Mouse (Mus musculus): ENCODE data around the gene Inhbe. TPM values are rescaled to one million over a fixed set of nuclear protein-coding genes. Genes with fewer than 3 reads are reported as not detected.

Inhbe gene
- total and polyA plus RNA-seq, 3 experiments: 0.01 to 0.11 TPM; not detected in 1

DNA sequence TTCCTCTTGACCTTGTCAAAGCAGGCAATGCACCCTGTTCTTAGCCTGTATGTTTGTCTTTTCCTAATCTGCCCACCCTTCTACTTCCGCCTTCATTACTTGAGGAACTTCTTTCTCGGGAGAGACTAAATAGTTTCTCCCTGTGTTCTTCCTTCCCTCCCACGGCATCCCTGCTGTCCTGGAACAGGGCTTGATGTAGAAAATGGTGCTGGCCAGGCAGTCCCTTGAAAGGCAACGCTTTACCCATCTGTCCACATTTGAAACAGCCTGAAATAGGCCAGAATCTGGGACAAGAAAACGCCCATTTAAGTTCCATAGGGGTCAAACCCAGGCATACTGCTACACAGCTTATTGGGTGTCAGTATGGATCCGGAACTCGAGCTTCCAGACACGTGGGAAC lies 4.4 kb downstream of the Inhbe start:
- Histone ChIP-seq H3K4me3 (ENCODE audit: low read depth, low read length) (no peak overlapping the region), H3K27me3 (ENCODE audit: insufficient read depth, low read length) (peaks cover 47% of the 10 kb centered on the region), H3K4me1 (ENCODE audit: insufficient read depth, low read depth, low read length) (peaks cover 17% of the 10 kb centered on the region), H3K9me3 (replicated peaks) (peaks cover 4% of the 10 kb centered on the region), H3K36me3 (replicated peaks) (no peaks in the 10 kb centered on the region)
- ATAC-seq (ENCODE audit: extremely low read depth, insufficient number of reproducible peaks, low FRiP score, poor library complexity, severe bottlenecking) (no peak), DNase-seq (ENCODE audit: low spot score) (no peak)
- TF ChIP-seq GATA1 (IDR thresholded peaks at IDR 0.05; ENCODE audit: borderline replicate concordance, low read length): no peak

DNA sequence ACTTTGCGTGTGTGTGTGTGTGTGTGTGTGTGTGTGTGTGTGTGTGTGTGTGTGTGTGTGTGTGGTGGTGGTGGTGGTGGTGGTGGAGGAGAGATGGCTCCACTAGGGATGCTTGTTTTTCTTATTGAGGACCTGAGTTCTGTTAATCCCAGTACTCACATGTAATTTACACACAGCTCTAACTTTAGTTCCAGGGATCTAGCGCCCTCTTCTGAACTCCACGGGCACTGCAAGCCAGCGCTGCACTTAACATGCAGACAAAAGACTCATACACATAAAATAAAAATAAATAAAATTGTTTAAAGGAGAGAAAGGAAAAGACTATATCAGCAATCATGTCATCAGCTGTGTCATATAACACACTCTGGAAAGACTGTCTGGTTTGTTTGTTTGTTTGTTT lies 5.3 kb downstream of the Inhbe start:
- H3K36me3 ChIP-seq (replicated peaks): no peaks in the 10 kb centered on the region
- ATAC-seq (ENCODE audit: extremely low read depth, insufficient number of reproducible peaks, low FRiP score, poor library complexity, severe bottlenecking): no peak

DNA sequence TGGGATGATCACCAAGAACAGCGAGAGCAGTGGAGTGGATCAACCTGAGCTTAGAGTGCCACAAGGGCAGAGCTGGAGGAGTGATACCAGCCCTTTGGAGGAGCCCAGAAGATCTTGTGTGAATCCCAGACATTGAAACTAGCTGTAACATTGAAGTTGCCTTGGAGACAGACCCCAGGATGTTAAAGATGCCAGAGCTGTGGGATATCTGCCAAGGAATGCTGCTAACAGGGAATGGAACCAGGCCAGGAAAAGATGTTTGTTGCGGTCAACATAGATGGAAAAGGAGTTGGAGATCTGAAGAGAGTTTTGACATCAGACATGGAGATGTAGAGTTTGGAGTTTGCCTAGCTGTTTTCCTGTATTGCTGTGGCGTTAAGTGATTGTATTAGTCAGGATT lies 8.0 kb downstream of the Inhbe start:
- TF ChIP-seq POLR2AphosphoS5 (IDR thresholded peaks at IDR 0.05; ENCODE audit: insufficient replicate concordance, low read depth, low read length): no peak
- Histone ChIP-seq H3K9me3 (replicated peaks) (peaks cover 6% of the 10 kb centered on the region), H3K4me3 (ENCODE audit: low read depth, low read length) (no peak overlapping the region), H3K27me3 (ENCODE audit: insufficient read depth, low read length) (peaks cover 35% of the 10 kb centered on the region), H3K36me3 (replicated peaks) (no peaks in the 10 kb centered on the region), H3K4me1 (ENCODE audit: insufficient read depth, low read depth, low read length) (peaks cover 33% of the 10 kb centered on the region)
- ATAC-seq (ENCODE audit: extremely low read depth, insufficient number of reproducible peaks, low FRiP score, poor library complexity, severe bottlenecking) (no peak), DNase-seq (ENCODE audit: low spot score) (no peak)

More for the DNA sequence above, 5.3 kb downstream of the Inhbe start:
- peaks cover 6% of the 10 kb centered on the region for H3K9me3 ChIP-seq (replicated peaks)
- no peak overlapping the region for H3K4me3 ChIP-seq (ENCODE audit: low read depth, low read length)
- H3K27me3 ChIP-seq (ENCODE audit: insufficient read depth, low read length): peaks cover 45% of the 10 kb centered on the region
- TF ChIP-seq CTCF (IDR thresholded peaks at IDR 0.05; ENCODE audit: low read depth, low read length): peak; percentile 33; the same call in 1 of the 2 replicates
- TF ChIP-seq TAL1 (conservative IDR thresholded peaks at IDR 0.05; ENCODE audit: low read depth, low read length): no peak
- no peak for DNase-seq (ENCODE audit: low spot score)
- H3K4me1 ChIP-seq (ENCODE audit: insufficient read depth, low read depth, low read length): peaks cover 17% of the 10 kb centered on the region

DNA sequence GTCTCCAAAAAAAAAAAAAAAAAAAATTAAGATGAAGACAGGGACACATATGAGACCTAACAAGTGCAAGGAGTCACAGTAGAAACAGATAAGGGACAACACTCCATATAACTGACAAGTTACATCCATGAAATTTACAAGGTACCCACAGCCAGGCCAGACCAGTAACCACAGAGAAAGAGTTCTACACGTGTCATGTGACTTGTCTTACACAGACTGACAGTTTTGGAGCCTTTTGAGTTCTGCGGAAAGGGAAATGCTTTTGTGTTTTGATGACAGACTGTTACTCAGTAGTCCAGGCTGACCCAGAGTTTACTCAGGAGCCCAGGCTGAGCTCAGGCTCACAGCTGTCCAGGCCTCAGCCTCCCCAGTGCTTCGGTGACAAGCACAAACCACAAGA lies 11.2 kb downstream of the Inhbe start:
- no peak for TF ChIP-seq TAL1 (conservative IDR thresholded peaks at IDR 0.05; ENCODE audit: low read depth, low read length)
- no peak for TF ChIP-seq GATA2 (IDR thresholded peaks at IDR 0.05; ENCODE audit: borderline replicate concordance, low read depth, low read length)
- TF ChIP-seq POLR2AphosphoS5 (IDR thresholded peaks at IDR 0.05; ENCODE audit: insufficient replicate concordance, low read depth, low read length): no peak
- TF ChIP-seq GATA1 (IDR thresholded peaks at IDR 0.05; ENCODE audit: borderline replicate concordance, low read length): no peak
- no peak for TF ChIP-seq CTCF (IDR thresholded peaks at IDR 0.05; ENCODE audit: low read depth, low read length)
- ATAC-seq (ENCODE audit: extremely low read depth, insufficient number of reproducible peaks, low FRiP score, poor library complexity, severe bottlenecking) (no peak), DNase-seq (ENCODE audit: low spot score) (no peak)
- Histone ChIP-seq H3K36me3 (replicated peaks) (no peaks in the 10 kb centered on the region), H3K4me1 (ENCODE audit: insufficient read depth, low read depth, low read length) (peaks cover 53% of the 10 kb centered on the region), H3K9me3 (replicated peaks) (peaks cover 6% of the 10 kb centered on the region), H3K4me3 (ENCODE audit: low read depth, low read length) (no peak overlapping the region), H3K27me3 (ENCODE audit: insufficient read depth, low read length) (peaks cover 42% of the 10 kb centered on the region)

DNA sequence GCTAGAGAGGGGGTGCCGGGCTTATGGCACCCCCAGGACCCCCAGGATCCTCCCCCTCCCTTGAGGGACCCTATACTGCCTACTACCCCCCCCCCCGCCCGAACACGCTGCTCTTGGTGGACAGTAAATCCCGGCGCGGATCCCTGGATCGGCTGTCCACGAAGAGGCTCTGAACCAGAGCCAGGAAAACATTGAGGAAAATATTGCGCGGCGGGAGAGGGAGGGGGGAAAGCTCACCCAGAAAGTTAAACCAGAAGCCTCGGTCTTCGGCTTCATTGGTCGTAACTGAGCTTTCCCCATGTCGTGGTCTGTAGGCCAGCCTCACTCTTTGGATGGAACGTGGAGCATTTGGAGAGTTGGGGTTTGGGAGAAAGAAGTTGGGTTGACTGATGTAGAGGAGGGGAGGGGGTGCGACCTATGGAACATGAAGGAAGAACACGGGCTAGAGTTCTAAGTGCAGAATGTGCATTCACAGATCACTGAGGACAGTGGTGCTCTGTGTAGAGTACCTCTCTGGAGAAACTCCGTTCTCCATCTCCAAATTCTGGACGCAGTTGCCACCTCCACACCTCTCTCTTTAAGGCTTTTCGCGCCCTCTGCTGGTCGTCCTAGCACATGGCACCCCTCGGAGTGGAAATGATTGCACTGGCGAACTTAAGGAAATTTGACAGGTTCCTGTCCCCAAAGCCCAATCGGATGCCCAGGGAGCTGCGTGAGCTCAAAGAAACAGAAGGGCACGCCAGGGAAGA lies 12.1 kb downstream of the Inhbe start, which contains the start of gene Gli1:
Gene Gli1 (minus strand): TSS at position 84 of the 749 bp plus-strand sequence.
- DNase-seq (ENCODE audit: low spot score) (no peak), ATAC-seq (ENCODE audit: extremely low read depth, insufficient number of reproducible peaks, low FRiP score, poor library complexity, severe bottlenecking) (0 out of 2 replicates have a peak, but pooled peaks have one; percentile 43)
- Histone ChIP-seq H3K36me3 (replicated peaks) (no peaks in the 10 kb centered on the region), H3K4me1 (ENCODE audit: insufficient read depth, low read depth, low read length) (peaks cover 60% of the 10 kb centered on the region), H3K27me3 (ENCODE audit: insufficient read depth, low read length) (peaks cover 50% of the 10 kb centered on the region), H3K4me3 (ENCODE audit: low read depth, low read length) (peak within 1 kb of the TSS; percentile 54; the same call in 1 of the 2 replicates), H3K9me3 (replicated peaks) (peaks cover 6% of the 10 kb centered on the region)
- TF ChIP-seq TAL1 (conservative IDR thresholded peaks at IDR 0.05; ENCODE audit: low read depth, low read length): no peak
- peak; percentile 75 for TF ChIP-seq CTCF (IDR thresholded peaks at IDR 0.05; ENCODE audit: low read depth, low read length)

DNA sequence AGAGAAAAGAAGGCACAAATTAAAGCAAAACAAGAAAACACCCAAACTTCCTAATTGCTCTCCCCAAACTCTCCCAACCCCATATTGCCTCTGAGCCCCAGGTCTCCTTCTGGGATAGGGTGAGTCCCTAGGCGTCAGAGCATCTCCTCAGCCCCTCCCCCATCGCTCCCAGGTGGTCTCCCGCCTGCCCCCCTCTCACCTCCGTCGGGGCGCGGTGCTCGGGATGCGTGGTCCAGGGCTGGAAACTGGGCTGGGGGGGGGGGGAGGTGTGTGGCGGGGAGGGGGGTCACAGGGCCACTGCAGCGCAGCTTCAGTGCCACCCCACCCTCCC lies 12.9 kb downstream of the Inhbe start:
- peaks cover 65% of the 10 kb centered on the region for H3K4me1 ChIP-seq (ENCODE audit: insufficient read depth, low read depth, low read length)
- H3K9me3 ChIP-seq (replicated peaks): peaks cover 6% of the 10 kb centered on the region
- H3K36me3 ChIP-seq (replicated peaks): no peaks in the 10 kb centered on the region
- peak overlapping the region; percentile 54; the same call in 1 of the 2 replicates for H3K4me3 ChIP-seq (ENCODE audit: low read depth, low read length)
- H3K27me3 ChIP-seq (ENCODE audit: insufficient read depth, low read length): peaks cover 53% of the 10 kb centered on the region
- TF ChIP-seq CTCF (IDR thresholded peaks at IDR 0.05; ENCODE audit: low read depth, low read length): no peak
- no peak for TF ChIP-seq POLR2AphosphoS5 (IDR thresholded peaks at IDR 0.05; ENCODE audit: insufficient replicate concordance, low read depth, low read length)
- no peak for TF ChIP-seq TAL1 (conservative IDR thresholded peaks at IDR 0.05; ENCODE audit: low read depth, low read length)
- TF ChIP-seq GATA1 (IDR thresholded peaks at IDR 0.05; ENCODE audit: borderline replicate concordance, low read length): no peak
- no peak for TF ChIP-seq GATA2 (IDR thresholded peaks at IDR 0.05; ENCODE audit: borderline replicate concordance, low read depth, low read length)
- ATAC-seq (ENCODE audit: extremely low read depth, insufficient number of reproducible peaks, low FRiP score, poor library complexity, severe bottlenecking) (no peak), DNase-seq (ENCODE audit: low spot score) (no peak)
